Mouse (Mus musculus) lung, postnatal 0 days (tissue): ENCODE measurements around the gene Spdl1. TPM values are rescaled to one million over a fixed set of nuclear protein-coding genes. Genes with fewer than 3 reads are reported as not detected.

Experiments used
- ATAC-seq: fragments of 200-750 bp; cut with Nextera tagmentation; 2 replicates; pipeline ENCODE4 v1.8.0; 2017; ENCODE audit warnings: moderate library complexity
- DNase-seq: peaks from one replicate; pipeline ENCODE4 v3.0.0-alpha.2; 2016; ENCODE audit warnings: low spot score
- H3K27ac ChIP-seq: fragments of 300-500 bp; sonication (generic); 2 replicates; pipeline ENCODE4 v1.5.1; 2014; ENCODE audit warnings: antibody characterized with exemption, mild to moderate bottlenecking, low read length, mixed read lengths
- H3K27me3 ChIP-seq: fragments of 300-500 bp; sonication (generic); replicated peaks from 2 replicates; pipeline ENCODE4 v1.6.1; 2014; ENCODE audit warnings: low read length, mixed read lengths; ENCODE audit not compliant: insufficient read depth
- H3K36me3 ChIP-seq: fragments of 300-500 bp; sonication (generic); 2 replicates; pipeline ENCODE4 v1.6.1; 2014; ENCODE audit warnings: low read length, mixed read lengths; ENCODE audit not compliant: insufficient read depth
- H3K4me1 ChIP-seq: fragments of 300-500 bp; sonication (generic); 2 replicates; pipeline ENCODE4 v1.6.1; 2014; ENCODE audit warnings: antibody characterized with exemption, low read depth, low read length, mixed read lengths; ENCODE audit not compliant: insufficient read depth
- H3K4me2 ChIP-seq: fragments of 300-500 bp; sonication (generic); replicated peaks from 2 replicates; pipeline ENCODE4 v1.6.1; 2014; ENCODE audit warnings: low read depth, mild to moderate bottlenecking, low read length, moderate library complexity, mixed read lengths
- H3K4me3 ChIP-seq: fragments of 300-500 bp; sonication (generic); 2 replicates; pipeline ENCODE4 v1.5.1; 2014; ENCODE audit warnings: low read depth, low read length
- H3K9ac ChIP-seq: fragments of 300-500 bp; sonication (generic); replicated peaks from 2 replicates; pipeline ENCODE4 v1.6.1; 2014; ENCODE audit warnings: low read depth, mild to moderate bottlenecking
- H3K9me3 ChIP-seq: fragments of 300-500 bp; sonication (generic); 2 replicates; pipeline ENCODE4 v1.6.1; 2016; ENCODE audit warnings: low read length, mixed read lengths
- CTCF ChIP-seq: IDR thresholded peaks from 2 replicates; pipeline ENCODE4 v1.5.1; 2016; ENCODE audit warnings: antibody characterized with exemption, mild to moderate bottlenecking
- EP300 ChIP-seq: IDR thresholded peaks from 2 replicates; pipeline ENCODE4 v1.6.1; 2016; ENCODE audit warnings: antibody characterized with exemption, mild to moderate bottlenecking, control low read depth
- WGBS: fragments of 180-500 bp; shearing (Covaris S2); extraction: QIAGEN DNeasy Blood & Tissue Kit; methylation state at CpG from one replicate; pipeline ENCODE4 v1.1.7; 2014; 5-methylcytosine and 5-hydroxymethylcytosine counted together
- polyA plus RNA-seq: library from polyadenylated mRNA; unstranded; fragments of >200 nt; fragmentation: Nextera tagmentation; extraction: Ambion mirVana; gene quantifications from 2 replicates; pipeline ENCODE4 v1.2.1, GENCODE M21; 2015

Spdl1 gene
- polyA plus RNA-seq, 1 experiment from 2014 or later = 1.1 TPM

- Histone ChIP-seq H3K9ac (no peak overlapping the region), H3K27me3 (no peaks in the 10 kb centered on the region), H3K4me2 (no peak overlapping the region), H3K4me1 (no peaks in the 10 kb centered on the region), H3K4me3 (no peak overlapping the region), H3K9me3 (no peaks in the 10 kb centered on the region), H3K27ac (no peak overlapping the region), H3K36me3 (no peaks in the 10 kb centered on the region)
- ATAC-seq = no peak
- TF ChIP-seq CTCF (no peak), EP300 (no peak)
- no peak for DNase-seq
Observed at GRCm38 (mm10) chr11:34784864-34785263, 48.6 kb downstream of the Spdl1 start.

- Histone ChIP-seq H3K4me2 (no peak within 1 kb of the TSS), H3K36me3 (no peaks in the 10 kb centered on the region), H3K27me3 (no peaks in the 10 kb centered on the region), H3K9me3 (no peaks in the 10 kb centered on the region), H3K27ac (0 out of 2 replicates have a peak within 1 kb of the TSS, but pooled peaks have one; percentile 20), H3K4me1 (no peaks in the 10 kb centered on the region), H3K4me3 (no peak within 1 kb of the TSS), H3K9ac (no peak within 1 kb of the TSS)
- WGBS = 75% methylated on average over 12 of the region's 12 CpGs
- no peak for TF ChIP-seq CTCF
- TF ChIP-seq EP300 = no peak
- no peak for ATAC-seq
- DNase-seq = peak; percentile 38
Observed at GRCm38 (mm10) chr11:34783587-34784043, 49.8 kb downstream of the Spdl1 start, which contains the start of gene Dock2. Gene Dock2 (minus strand): TSS chr11:34783892.

GRCm38 (mm10) chr11:34782516-34783430 is 50.7 kb downstream of the Spdl1 start:
- H3K4me1 ChIP-seq = no peaks in the 10 kb centered on the region
- DNase-seq (peak; percentile 50), ATAC-seq (no peak)
- 0 out of 2 replicates have a peak overlapping the region, but pooled peaks have one; percentile 20 for H3K27ac ChIP-seq
- 67% methylated on average over 8 of the region's 8 CpGs for WGBS
- H3K36me3 ChIP-seq = no peaks in the 10 kb centered on the region
- no peak overlapping the region for H3K4me2 ChIP-seq
- TF ChIP-seq CTCF = no peak
- TF ChIP-seq EP300 = no peak
- no peaks in the 10 kb centered on the region for H3K9me3 ChIP-seq
- H3K9ac ChIP-seq = no peak overlapping the region
- no peaks in the 10 kb centered on the region for H3K27me3 ChIP-seq
- no peak overlapping the region for H3K4me3 ChIP-seq

GRCm38 (mm10) chr11:34780786-34781185 is 52.7 kb downstream of the Spdl1 start:
- no peak overlapping the region for H3K4me3 ChIP-seq
- no peaks in the 10 kb centered on the region for H3K4me1 ChIP-seq
- TF ChIP-seq CTCF (no peak), EP300 (no peak)
- H3K9ac ChIP-seq = no peak overlapping the region
- H3K27ac ChIP-seq = no peak overlapping the region
- H3K9me3 ChIP-seq = no peaks in the 10 kb centered on the region
- no peaks in the 10 kb centered on the region for H3K36me3 ChIP-seq
- ATAC-seq = no peak
- 71% methylated on average over 2 of the region's 2 CpGs for WGBS
- DNase-seq = no peak
- no peaks in the 10 kb centered on the region for H3K27me3 ChIP-seq
- no peak overlapping the region for H3K4me2 ChIP-seq

GRCm38 (mm10) chr11:34779966-34780365 is 53.5 kb downstream of the Spdl1 start:
- TF ChIP-seq CTCF (no peak), EP300 (no peak)
- Histone ChIP-seq H3K9ac (no peak overlapping the region), H3K36me3 (no peaks in the 10 kb centered on the region), H3K27me3 (no peaks in the 10 kb centered on the region), H3K4me2 (no peak overlapping the region), H3K9me3 (no peaks in the 10 kb centered on the region), H3K4me1 (no peaks in the 10 kb centered on the region), H3K4me3 (no peak overlapping the region), H3K27ac (no peak overlapping the region)
- no peak for ATAC-seq
- DNase-seq = no peak
- WGBS = 80% methylated on average over 4 of the region's 4 CpGs

- ATAC-seq (no peak), DNase-seq (no peak)
- no peak overlapping the region for H3K4me2 ChIP-seq
- 73% methylated on average over 3 of the region's 3 CpGs for WGBS
- H3K27ac ChIP-seq = no peak overlapping the region
- no peaks in the 10 kb centered on the region for H3K9me3 ChIP-seq
- TF ChIP-seq CTCF (no peak), EP300 (no peak)
- no peak overlapping the region for H3K9ac ChIP-seq
- no peak overlapping the region for H3K4me3 ChIP-seq
- H3K4me1 ChIP-seq = no peaks in the 10 kb centered on the region
- H3K27me3 ChIP-seq = no peaks in the 10 kb centered on the region
- no peaks in the 10 kb centered on the region for H3K36me3 ChIP-seq
Observed at GRCm38 (mm10) chr11:34778351-34778750, 55.1 kb downstream of the Spdl1 start.
